Mouse (Mus musculus) kidney, embryonic 14.5 days (tissue): ENCODE results near the gene Astn1. TPM values are rescaled to one million over a fixed set of nuclear protein-coding genes. Genes with fewer than 3 reads are reported as not detected.

ENCODE experiments used
- ATAC-seq: fragments of 200-750 bp; cut with Nextera tagmentation; 2 replicates; pipeline ENCODE4 v1.8.0; 2017; ENCODE audit warnings: moderate number of reproducible peaks, mild to moderate bottlenecking, moderate TSS enrichment, moderate library complexity; ENCODE audit not compliant: low FRiP score, low TSS enrichment
- H3K27ac ChIP-seq: fragments of 300-500 bp; sonication (generic); 2 replicates; pipeline ENCODE4 v1.5.1; 2014; ENCODE audit warnings: low read depth, mild to moderate bottlenecking, low read length, moderate library complexity, mixed read lengths
- H3K27me3 ChIP-seq: fragments of 300-500 bp; sonication (generic); 2 replicates; pipeline ENCODE4 v1.6.1; 2014; ENCODE audit warnings: mild to moderate bottlenecking, low read length; ENCODE audit not compliant: control insufficient read depth, insufficient read depth
- H3K36me3 ChIP-seq: fragments of 300-500 bp; sonication (generic); 2 replicates; pipeline ENCODE4 v1.6.1; 2014; ENCODE audit warnings: low read length, mixed read lengths; ENCODE audit not compliant: control insufficient read depth, insufficient read depth
- H3K4me1 ChIP-seq: fragments of 300-500 bp; sonication (generic); 2 replicates; pipeline ENCODE4 v1.6.1; 2014; ENCODE audit warnings: low read length, mixed read lengths; ENCODE audit not compliant: control insufficient read depth, insufficient read depth
- H3K4me2 ChIP-seq: fragments of 300-500 bp; sonication (generic); replicated peaks from 2 replicates; pipeline ENCODE4 v1.6.1; 2014; ENCODE audit warnings: low read depth, mild to moderate bottlenecking, low read length
- H3K4me3 ChIP-seq: fragments of 300-500 bp; sonication (generic); 2 replicates; pipeline ENCODE4 v1.5.1; 2014; ENCODE audit warnings: mild to moderate bottlenecking, low read length
- H3K9ac ChIP-seq: fragments of 300-500 bp; sonication (generic); 2 replicates; pipeline ENCODE4 v1.6.1; 2014; ENCODE audit warnings: low read depth, mild to moderate bottlenecking, low read length, moderate library complexity
- H3K9me3 ChIP-seq: fragments of 300-500 bp; sonication (generic); 2 replicates; pipeline ENCODE4 v1.6.1; 2016; ENCODE audit warnings: low read length; ENCODE audit not compliant: control insufficient read depth
- WGBS: fragments of 180-500 bp; shearing (Covaris S2); extraction: QIAGEN DNeasy Blood & Tissue Kit; methylation state at CpG from one replicate; pipeline ENCODE4 v1.1.7; 2014; 5-methylcytosine and 5-hydroxymethylcytosine counted together
- polyA plus RNA-seq: library from polyadenylated mRNA; unstranded; fragments of >200 nt; fragmentation: Nextera tagmentation; extraction: Ambion mirVana; gene quantifications from 2 replicates; pipeline ENCODE4 v1.2.1, GENCODE M21; 2014

The Astn1 gene
- polyA plus RNA-seq, 1 experiment from 2014 or later, result 1.3 TPM

- Histone ChIP-seq H3K27ac (no peak overlapping the region), H3K4me3 (no peak overlapping the region), H3K9ac (no peak overlapping the region), H3K27me3 (no peaks in the 10 kb centered on the region), H3K36me3 (no peaks in the 10 kb centered on the region), H3K9me3 (no peaks in the 10 kb centered on the region), H3K4me2 (no peak overlapping the region), H3K4me1 (no peaks in the 10 kb centered on the region)
- WGBS, result 30% methylated on average over 2 of the region's 2 CpGs
- ATAC-seq, result no peak
Measured at GRCm38 (mm10) chr1:158400898-158401297, 38.8 kb downstream of the Astn1 start.

GRCm38 (mm10) chr1:158405899-158406769 lies 44.1 kb downstream of the Astn1 start:
- ATAC-seq, result no peak
- 70% methylated on average over 10 of the region's 10 CpGs for WGBS

GRCm38 (mm10) chr1:158408124-158408523 lies 46.1 kb downstream of the Astn1 start:
- H3K27ac ChIP-seq, result no peak overlapping the region
- no peaks in the 10 kb centered on the region for H3K4me1 ChIP-seq
- no peaks in the 10 kb centered on the region for H3K9me3 ChIP-seq
- no peaks in the 10 kb centered on the region for H3K27me3 ChIP-seq
- no peak overlapping the region for H3K4me2 ChIP-seq
- H3K4me3 ChIP-seq, result no peak overlapping the region
- no peaks in the 10 kb centered on the region for H3K36me3 ChIP-seq
- no peak overlapping the region for H3K9ac ChIP-seq
- no peak for ATAC-seq
- 77% methylated on average over 2 of the region's 2 CpGs for WGBS

More at GRCm38 (mm10) chr1:158405899-158406769, 44.1 kb downstream of the Astn1 start:
- no peak overlapping the region for H3K27ac ChIP-seq
- H3K4me3 ChIP-seq, result no peak overlapping the region
- no peaks in the 10 kb centered on the region for H3K4me1 ChIP-seq
- no peak overlapping the region for H3K9ac ChIP-seq
- no peaks in the 10 kb centered on the region for H3K36me3 ChIP-seq
- no peaks in the 10 kb centered on the region for H3K27me3 ChIP-seq
- H3K9me3 ChIP-seq, result no peaks in the 10 kb centered on the region
- no peak overlapping the region for H3K4me2 ChIP-seq

GRCm38 (mm10) chr1:158411146-158411545 lies 49.1 kb downstream of the Astn1 start:
- Histone ChIP-seq H3K36me3 (no peaks in the 10 kb centered on the region), H3K4me3 (no peak overlapping the region), H3K9me3 (no peaks in the 10 kb centered on the region), H3K27ac (no peak overlapping the region), H3K9ac (no peak overlapping the region), H3K4me1 (no peaks in the 10 kb centered on the region), H3K4me2 (no peak overlapping the region), H3K27me3 (no peaks in the 10 kb centered on the region)
- WGBS, result 55% methylated on average over 3 of the region's 3 CpGs
- no peak for ATAC-seq

- 78% methylated on average over 2 of the region's 2 CpGs for WGBS
Measured at GRCm38 (mm10) chr1:158414198-158414597, 52.1 kb downstream of the Astn1 start.

GRCm38 (mm10) chr1:158421451-158421850 lies 59.4 kb downstream of the Astn1 start:
- no peaks in the 10 kb centered on the region for H3K36me3 ChIP-seq
- no peaks in the 10 kb centered on the region for H3K27me3 ChIP-seq
- WGBS, result 90% methylated on average over 8 of the region's 8 CpGs
- H3K9me3 ChIP-seq, result no peaks in the 10 kb centered on the region
- H3K4me3 ChIP-seq, result no peak overlapping the region
- H3K9ac ChIP-seq, result no peak overlapping the region
- no peak overlapping the region for H3K27ac ChIP-seq
- no peak for ATAC-seq
- H3K4me2 ChIP-seq, result no peak overlapping the region
- no peaks in the 10 kb centered on the region for H3K4me1 ChIP-seq

More at GRCm38 (mm10) chr1:158414198-158414597, 52.1 kb downstream of the Astn1 start:
- no peak overlapping the region for H3K27ac ChIP-seq
- H3K27me3 ChIP-seq, result no peaks in the 10 kb centered on the region
- H3K9me3 ChIP-seq, result no peaks in the 10 kb centered on the region
- no peaks in the 10 kb centered on the region for H3K4me1 ChIP-seq
- H3K9ac ChIP-seq, result no peak overlapping the region
- no peak overlapping the region for H3K4me2 ChIP-seq
- H3K36me3 ChIP-seq, result no peaks in the 10 kb centered on the region
- H3K4me3 ChIP-seq, result no peak overlapping the region
- no peak for ATAC-seq

- no peak for ATAC-seq
- no peak overlapping the region for H3K4me3 ChIP-seq
- no peaks in the 10 kb centered on the region for H3K4me1 ChIP-seq
- no peaks in the 10 kb centered on the region for H3K27me3 ChIP-seq
- no peaks in the 10 kb centered on the region for H3K9me3 ChIP-seq
- H3K36me3 ChIP-seq, result no peaks in the 10 kb centered on the region
- no peak overlapping the region for H3K4me2 ChIP-seq
- no peak overlapping the region for H3K27ac ChIP-seq
- WGBS, result 65% methylated on average over 1 of the region's 1 CpGs
- H3K9ac ChIP-seq, result no peak overlapping the region
Measured at GRCm38 (mm10) chr1:158422739-158423138, 60.7 kb downstream of the Astn1 start.

GRCm38 (mm10) chr1:158446071-158446470 lies 84.0 kb downstream of the Astn1 start:
- Histone ChIP-seq H3K9ac (no peak overlapping the region), H3K4me3 (no peak overlapping the region), H3K36me3 (no peaks in the 10 kb centered on the region), H3K9me3 (no peaks in the 10 kb centered on the region), H3K27me3 (no peaks in the 10 kb centered on the region), H3K4me1 (no peaks in the 10 kb centered on the region), H3K27ac (no peak overlapping the region), H3K4me2 (no peak overlapping the region)
- ATAC-seq, result no peak
- 73% methylated on average over 1 of the region's 1 CpGs for WGBS

GRCm38 (mm10) chr1:158447956-158448355 lies 85.9 kb downstream of the Astn1 start:
- no peak for ATAC-seq
- Histone ChIP-seq H3K4me3 (no peak overlapping the region), H3K27me3 (no peaks in the 10 kb centered on the region), H3K27ac (no peak overlapping the region), H3K4me2 (no peak overlapping the region), H3K9ac (no peak overlapping the region), H3K9me3 (no peaks in the 10 kb centered on the region), H3K4me1 (no peaks in the 10 kb centered on the region), H3K36me3 (no peaks in the 10 kb centered on the region)
- 74% methylated on average over 7 of the region's 7 CpGs for WGBS
